Mouse (Mus musculus) liver, embryonic 13.5 days (tissue): Measurements from ENCODE around the gene Hist1h2bj. TPM values are rescaled to one million over a fixed set of nuclear protein-coding genes. Genes with fewer than 3 reads are reported as not detected.
"Not testable (repeated sequence)": the region's sequence is repeated elsewhere in the genome, so short reads cannot be mapped to it uniquely, and the experiment has no call there.

Source experiments
- ATAC-seq: fragments of 200-750 bp; cut with Nextera tagmentation; 2 replicates; pipeline ENCODE4 v1.8.0; 2017; ENCODE audit warnings: low read depth, mild to moderate bottlenecking, moderate number of reproducible peaks, moderate library complexity
- DNase-seq: peaks from one replicate; pipeline ENCODE4 v3.0.0; 2022
- H3K27ac ChIP-seq: fragments of 300-500 bp; sonication (generic); 2 replicates; pipeline ENCODE4 v1.5.1; 2015; ENCODE audit warnings: moderate library complexity, mild to moderate bottlenecking, inconsistent platforms
- H3K27me3 ChIP-seq: fragments of 300-500 bp; sonication (generic); 2 replicates; pipeline ENCODE4 v1.6.1; 2015; ENCODE audit warnings: mild to moderate bottlenecking, inconsistent platforms
- H3K36me3 ChIP-seq: fragments of 300-500 bp; sonication (generic); 2 replicates; pipeline ENCODE4 v1.6.1; 2015; ENCODE audit warnings: mild to moderate bottlenecking, inconsistent platforms
- H3K4me1 ChIP-seq: fragments of 300-500 bp; sonication (generic); replicated peaks from 2 replicates; pipeline ENCODE4 v1.6.1; 2015; ENCODE audit warnings: inconsistent platforms
- H3K4me2 ChIP-seq: fragments of 300-500 bp; sonication (generic); 2 replicates; pipeline ENCODE4 v1.6.1; 2015; ENCODE audit warnings: inconsistent platforms, mild to moderate bottlenecking, moderate library complexity
- H3K4me3 ChIP-seq: fragments of 300-500 bp; sonication (generic); replicated peaks from 2 replicates; pipeline ENCODE4 v1.5.1; 2015; ENCODE audit warnings: mild to moderate bottlenecking, inconsistent platforms
- H3K9ac ChIP-seq: fragments of 300-500 bp; sonication (generic); 2 replicates; pipeline ENCODE4 v1.6.1; 2015; ENCODE audit warnings: mild to moderate bottlenecking, inconsistent platforms
- H3K9me3 ChIP-seq: fragments of 300-500 bp; sonication (generic); replicated peaks from 2 replicates; pipeline ENCODE4 v1.6.1; 2016; ENCODE audit warnings: inconsistent platforms
- WGBS: fragments of 180-500 bp; shearing (Covaris S2); methylation state at CpG from one replicate; pipeline ENCODE4 v1.1.7; 2015; ENCODE audit not compliant: insufficient replicate concordance; 5-methylcytosine and 5-hydroxymethylcytosine counted together
- polyA plus RNA-seq: library from polyadenylated mRNA; unstranded; fragments of >200 nt; fragmentation: Nextera tagmentation; extraction: Ambion mirVana; gene quantifications from 2 replicates; pipeline ENCODE4 v1.2.1, GENCODE M21; 2015

Gene Hist1h2bj
- polyA plus RNA-seq, 1 experiment from 2014 or later = 16.7 TPM

DNA sequence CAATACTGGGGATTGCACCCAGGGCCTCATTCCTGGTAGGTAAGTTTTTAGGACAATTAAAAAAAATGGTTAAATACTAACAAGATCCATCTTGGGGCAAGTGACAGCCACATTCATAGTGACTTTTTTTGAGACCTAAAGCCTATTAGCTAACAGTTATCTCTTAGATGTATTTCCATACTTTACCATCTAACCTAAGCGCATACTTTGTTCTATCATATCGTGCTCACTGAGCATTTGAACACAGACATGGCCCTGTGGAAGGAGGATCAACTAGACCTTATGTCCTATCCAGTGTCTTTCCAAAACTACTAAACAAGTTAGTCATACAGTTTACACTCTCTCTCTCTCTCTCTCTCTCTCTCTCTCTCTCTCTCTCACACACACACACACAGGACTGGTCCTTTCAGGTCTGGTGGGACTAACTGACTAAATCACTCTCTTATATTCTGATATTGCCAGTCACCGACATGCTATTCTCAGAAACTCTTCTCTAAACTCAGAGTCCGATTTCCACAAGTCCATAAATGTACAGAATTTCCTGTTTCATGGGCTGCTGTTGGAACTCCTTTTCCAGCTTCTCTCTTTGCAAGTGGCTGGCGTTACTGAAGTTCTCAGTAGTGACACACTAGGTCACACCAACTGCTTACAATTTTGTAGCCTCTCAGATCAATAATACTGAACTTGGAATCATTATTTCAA lies 9.1 kb upstream of the Hist1h2bj start:
- Histone ChIP-seq H3K4me1 (peaks cover 61% of the 10 kb centered on the region), H3K27me3 (no peaks in the 10 kb centered on the region), H3K4me2 (peak overlapping the region; percentile 66), H3K4me3 (peak overlapping the region; percentile 66), H3K27ac (peak overlapping the region; percentile 100), H3K9me3 (no peaks in the 10 kb centered on the region), H3K36me3 (no peaks in the 10 kb centered on the region), H3K9ac (peak overlapping the region; percentile 80)
- no peak for DNase-seq
- 33% methylated on average over 5 of the region's 5 CpGs for WGBS
- no peak for ATAC-seq

DNA sequence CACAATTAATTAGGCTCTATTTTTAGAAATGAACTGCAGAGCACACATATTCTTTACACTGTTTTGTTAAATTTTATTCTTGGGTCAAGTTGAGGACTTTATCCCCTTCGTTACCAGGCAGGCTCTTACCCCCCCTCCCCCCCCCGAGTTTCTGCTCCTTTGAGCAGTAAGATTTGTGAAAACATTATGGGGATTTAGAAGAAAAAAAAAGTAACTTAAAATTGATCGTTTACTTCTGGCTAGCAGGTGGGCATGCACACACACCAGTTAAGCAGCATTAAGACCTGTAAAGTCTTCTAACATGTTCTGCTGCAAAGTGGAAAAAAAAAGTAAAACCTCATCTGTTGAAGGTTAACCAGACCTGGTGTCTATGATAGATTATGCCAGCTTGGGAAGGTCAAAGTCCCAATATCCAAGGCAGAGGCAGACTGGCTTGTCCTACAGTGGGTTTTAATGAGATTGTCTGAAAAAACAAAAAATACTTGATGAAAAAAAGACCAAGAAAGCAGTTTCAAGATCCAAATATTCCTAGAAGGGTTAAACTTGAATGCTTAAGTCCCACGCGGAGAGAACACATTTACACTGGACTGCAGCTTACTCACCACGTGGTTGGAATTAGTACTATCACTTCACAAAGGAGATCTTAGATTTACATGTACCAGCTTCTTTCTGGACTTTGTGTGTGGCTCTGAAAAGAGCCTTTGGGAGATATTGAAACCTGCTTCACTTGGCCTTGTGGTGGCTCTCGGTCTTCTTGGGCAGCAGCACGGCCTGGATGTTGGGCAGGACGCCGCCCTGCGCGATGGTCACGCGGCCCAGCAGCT lies 8.4 kb upstream of the Hist1h2bj start:
- no peaks in the 10 kb centered on the region for H3K36me3 ChIP-seq
- peak overlapping the region; percentile 100 for H3K27ac ChIP-seq
- peak overlapping the region; percentile 66 for H3K4me2 ChIP-seq
- H3K4me3 ChIP-seq = peak overlapping the region; percentile 66
- H3K9me3 ChIP-seq = no peaks in the 10 kb centered on the region
- H3K9ac ChIP-seq = peak overlapping the region; percentile 80
- no peaks in the 10 kb centered on the region for H3K27me3 ChIP-seq
- H3K4me1 ChIP-seq = peaks cover 59% of the 10 kb centered on the region
- under 1% methylated on average over 14 of the region's 14 CpGs for WGBS
- DNase-seq = no peak
- no peak for ATAC-seq

DNA sequence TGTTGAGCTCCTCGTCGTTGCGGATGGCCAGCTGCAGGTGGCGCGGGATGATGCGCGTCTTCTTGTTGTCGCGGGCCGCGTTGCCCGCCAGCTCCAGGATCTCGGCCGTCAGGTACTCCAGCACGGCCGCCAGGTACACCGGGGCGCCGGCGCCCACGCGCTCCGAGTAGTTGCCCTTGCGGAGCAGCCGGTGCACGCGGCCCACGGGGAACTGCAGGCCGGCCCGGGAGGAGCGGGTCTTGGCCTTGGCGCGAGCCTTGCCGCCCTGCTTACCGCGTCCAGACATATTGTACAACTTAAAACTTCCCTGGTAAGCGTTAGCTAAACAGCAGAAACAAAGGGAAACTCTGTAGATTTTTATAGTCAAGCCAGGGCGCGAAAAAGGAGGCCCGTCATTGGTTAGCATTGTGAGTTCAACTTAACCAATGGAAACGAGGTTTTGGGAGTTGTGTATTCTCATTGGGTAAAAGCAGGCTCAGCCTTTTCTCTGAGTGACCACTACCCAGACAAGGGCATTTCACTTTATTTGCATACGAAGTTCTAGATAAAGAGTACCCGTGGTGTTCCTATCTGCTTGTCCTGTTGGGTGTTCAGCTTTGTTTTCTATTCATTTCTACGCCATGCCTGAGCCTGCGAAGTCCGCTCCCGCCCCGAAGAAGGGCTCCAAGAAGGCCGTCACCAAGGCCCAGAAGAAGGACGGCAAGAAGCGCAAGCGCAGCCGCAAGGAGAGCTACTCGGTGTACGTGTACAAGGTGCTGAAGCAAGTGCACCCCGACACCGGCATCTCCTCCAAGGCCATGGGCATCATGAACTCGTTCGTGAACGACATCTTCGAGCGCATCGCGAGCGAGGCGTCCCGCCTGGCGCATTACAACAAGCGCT lies 7.5 kb upstream of the Hist1h2bj start, which contains the start of the genes Hist1h2ah and Hist1h2bk:
Hist1h2ah (minus strand) TSS at position 302 of the 882 bp plus-strand sequence.
Hist1h2bk (plus strand) TSS at position 604 of the 882 bp plus-strand sequence.
- Histone ChIP-seq H3K4me3 (peak within 1 kb of the TSS; percentile 66), H3K4me1 (peaks cover 60% of the 10 kb centered on the region), H3K9ac (peak within 1 kb of the TSS; percentile 80), H3K27ac (peak within 1 kb of the TSS; percentile 100), H3K4me2 (peak within 1 kb of the TSS; percentile 72)
- peak; percentile 91 for DNase-seq
- H3K9me3 ChIP-seq, H3K27me3 ChIP-seq, H3K36me3 ChIP-seq: not testable (repeated sequence)
- ATAC-seq = peak; percentile 90
- 0% methylated on average over 24 of the region's 69 CpGs for WGBS

DNA sequence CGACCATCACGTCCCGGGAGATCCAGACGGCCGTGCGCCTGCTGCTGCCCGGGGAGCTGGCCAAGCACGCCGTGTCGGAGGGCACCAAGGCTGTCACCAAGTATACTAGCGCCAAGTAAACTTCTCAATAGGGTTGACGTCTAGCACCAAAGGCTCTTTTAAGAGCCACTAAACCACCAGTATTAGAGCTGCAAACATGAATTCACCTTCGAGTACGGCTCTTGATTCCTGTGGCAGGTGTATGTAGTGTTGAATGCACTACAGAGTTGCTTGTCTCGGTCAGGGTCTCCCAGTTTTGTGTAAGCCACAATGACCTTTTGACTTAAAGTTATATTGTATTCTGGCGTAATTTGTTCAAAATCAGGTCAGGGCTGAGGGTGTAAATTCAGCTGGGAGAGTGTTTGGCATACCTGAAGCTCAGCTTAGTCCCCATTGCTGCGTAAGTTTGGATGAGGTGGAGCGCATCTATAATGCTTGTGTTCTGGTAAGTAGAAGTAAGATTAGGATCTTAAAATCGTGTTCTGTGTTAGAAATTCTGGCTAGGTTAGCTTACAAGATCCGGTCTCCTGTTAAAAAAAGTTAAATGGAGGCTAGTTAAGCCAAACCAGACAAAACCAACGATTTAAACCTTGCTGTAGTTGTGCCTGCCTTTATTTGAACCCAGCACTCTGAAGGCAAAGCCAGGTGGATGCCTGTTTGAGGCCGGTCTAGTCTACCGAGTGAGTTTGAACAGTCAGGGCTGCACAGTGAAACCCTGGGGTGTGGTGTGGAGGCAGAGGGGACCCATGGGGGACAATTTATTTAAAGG lies 6.7 kb upstream of the Hist1h2bj start:
- WGBS = 2% methylated on average over 16 of the region's 23 CpGs
- Histone ChIP-seq H3K4me1 (peaks cover 62% of the 10 kb centered on the region), H3K36me3 (no peaks in the 10 kb centered on the region), H3K27ac (peak overlapping the region; percentile 100), H3K9ac (peak overlapping the region; percentile 80), H3K27me3 (no peaks in the 10 kb centered on the region), H3K4me2 (peak overlapping the region; percentile 72), H3K4me3 (peak overlapping the region; percentile 55), H3K9me3 (no peaks in the 10 kb centered on the region)
- peak; percentile 4 for ATAC-seq
- peak; percentile 63 for DNase-seq

DNA sequence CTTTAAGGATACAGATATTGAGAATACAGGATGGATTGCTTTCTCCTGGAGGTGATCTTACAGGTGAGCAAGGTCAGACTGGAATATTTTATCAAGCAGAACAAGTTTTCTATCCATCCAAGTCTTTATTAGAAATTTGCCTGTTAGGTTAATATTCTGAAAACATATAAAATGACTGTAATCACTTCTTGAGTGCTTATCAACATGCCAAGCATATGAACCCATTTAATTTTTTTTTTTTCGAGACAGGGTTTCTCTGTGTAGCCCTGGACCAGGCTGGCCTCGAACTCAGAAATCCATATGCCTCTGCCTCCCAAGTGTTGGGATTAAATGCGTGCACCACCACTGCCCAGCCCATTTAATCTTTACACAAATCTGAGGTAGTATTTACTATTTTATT lies 6.0 kb upstream of the Hist1h2bj start:
- no peaks in the 10 kb centered on the region for H3K9me3 ChIP-seq
- H3K4me1 ChIP-seq = peaks cover 66% of the 10 kb centered on the region
- peak overlapping the region; percentile 80 for H3K9ac ChIP-seq
- ATAC-seq (no peak), DNase-seq (no peak)
- WGBS = 34% methylated on average over 3 of the region's 3 CpGs
- H3K27me3 ChIP-seq = no peaks in the 10 kb centered on the region
- H3K36me3 ChIP-seq = no peaks in the 10 kb centered on the region
- peak overlapping the region; percentile 55 for H3K4me3 ChIP-seq
- peak overlapping the region; percentile 72 for H3K4me2 ChIP-seq
- peak overlapping the region; percentile 100 for H3K27ac ChIP-seq

DNA sequence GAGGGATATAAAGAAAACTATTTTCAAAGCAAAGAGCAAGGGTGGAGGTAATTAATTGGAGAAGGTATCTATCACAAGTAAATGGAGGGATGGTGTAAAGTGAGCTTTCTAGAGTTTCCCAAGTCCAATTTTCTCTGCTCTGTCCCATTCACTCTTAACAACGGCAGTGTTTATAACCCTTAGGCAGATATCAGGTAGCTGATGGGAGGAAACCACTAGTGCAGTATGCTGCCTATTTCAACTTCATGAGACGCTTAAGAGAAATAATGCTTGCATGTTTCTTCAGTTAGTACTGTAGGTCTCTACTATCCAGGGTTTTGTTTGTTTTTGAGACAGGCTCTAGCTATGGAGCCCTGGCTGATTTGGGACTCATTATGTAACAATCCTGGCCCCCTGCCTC lies 5.6 kb upstream of the Hist1h2bj start:
- H3K27ac ChIP-seq = peak overlapping the region; percentile 100
- ATAC-seq (no peak), DNase-seq (no peak)
- H3K4me2 ChIP-seq = peak overlapping the region; percentile 72
- H3K4me3 ChIP-seq = peak overlapping the region; percentile 55
- H3K9me3 ChIP-seq = no peaks in the 10 kb centered on the region
- no peaks in the 10 kb centered on the region for H3K36me3 ChIP-seq
- H3K4me1 ChIP-seq = peaks cover 68% of the 10 kb centered on the region
- WGBS = 55% methylated on average over 2 of the region's 2 CpGs
- H3K9ac ChIP-seq = peak overlapping the region; percentile 80
- no peaks in the 10 kb centered on the region for H3K27me3 ChIP-seq

DNA sequence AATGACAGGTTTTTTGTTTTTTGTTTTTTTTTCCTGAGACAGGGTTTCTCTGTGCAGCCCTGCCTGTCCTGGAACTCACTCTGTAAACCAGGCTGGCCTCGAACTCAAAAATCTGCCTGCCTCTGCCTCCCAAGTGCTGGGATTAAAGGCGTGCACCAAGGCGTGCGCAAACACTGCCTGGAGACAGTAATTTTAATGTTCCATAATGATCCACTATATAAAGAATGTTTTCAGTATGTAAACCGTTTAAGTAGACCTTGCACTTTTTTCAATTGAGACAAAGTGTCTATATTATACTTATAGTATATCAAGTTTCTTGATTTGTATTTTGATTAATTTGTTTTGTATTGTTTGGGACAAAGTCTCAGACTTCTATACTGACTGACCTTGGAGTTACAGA lies 3.6 kb upstream of the Hist1h2bj start:
- H3K36me3 ChIP-seq = no peaks in the 10 kb centered on the region
- H3K27me3 ChIP-seq = no peaks in the 10 kb centered on the region
- 51% methylated on average over 5 of the region's 5 CpGs for WGBS
- no peaks in the 10 kb centered on the region for H3K9me3 ChIP-seq
- H3K9ac ChIP-seq = peak overlapping the region; percentile 76
- H3K4me3 ChIP-seq = peak overlapping the region; percentile 61
- no peak for DNase-seq
- H3K4me2 ChIP-seq = peak overlapping the region; percentile 82
- H3K27ac ChIP-seq = peak overlapping the region; percentile 100
- H3K4me1 ChIP-seq = peaks cover 57% of the 10 kb centered on the region
- ATAC-seq = no peak

DNA sequence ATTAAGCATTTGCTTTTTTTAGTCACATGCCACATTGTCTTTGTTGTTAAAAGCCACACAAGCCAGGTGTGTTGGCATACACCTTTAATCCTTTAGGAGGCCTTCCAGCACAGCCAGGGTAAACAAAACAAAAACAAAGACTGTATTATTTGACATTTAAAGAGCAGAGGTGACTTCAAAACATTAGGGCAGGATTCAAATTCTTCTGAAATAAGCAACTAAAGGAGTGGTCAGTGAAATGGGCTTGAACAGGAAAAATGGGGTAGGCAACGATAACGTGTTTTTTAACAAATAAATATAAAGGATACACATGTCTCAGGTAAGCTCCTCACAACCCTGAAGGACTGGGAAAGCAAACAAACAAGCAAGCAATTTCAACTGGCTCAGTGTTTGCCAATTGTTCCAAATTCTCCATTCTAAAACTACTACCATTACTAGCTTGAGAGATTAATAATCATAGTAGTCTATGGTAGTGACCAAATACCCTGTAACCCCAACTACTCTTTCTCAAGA lies 3.0 kb upstream of the Hist1h2bj start:
- H3K9me3 ChIP-seq = no peaks in the 10 kb centered on the region
- H3K4me1 ChIP-seq = peaks cover 64% of the 10 kb centered on the region
- H3K36me3 ChIP-seq = no peaks in the 10 kb centered on the region
- H3K4me3 ChIP-seq = peak overlapping the region; percentile 61
- 6% methylated on average over 2 of the region's 2 CpGs for WGBS
- H3K9ac ChIP-seq = peak overlapping the region; percentile 76
- peak overlapping the region; percentile 100 for H3K27ac ChIP-seq
- no peaks in the 10 kb centered on the region for H3K27me3 ChIP-seq
- H3K4me2 ChIP-seq = peak overlapping the region; percentile 82
- ATAC-seq (no peak), DNase-seq (no peak)

DNA sequence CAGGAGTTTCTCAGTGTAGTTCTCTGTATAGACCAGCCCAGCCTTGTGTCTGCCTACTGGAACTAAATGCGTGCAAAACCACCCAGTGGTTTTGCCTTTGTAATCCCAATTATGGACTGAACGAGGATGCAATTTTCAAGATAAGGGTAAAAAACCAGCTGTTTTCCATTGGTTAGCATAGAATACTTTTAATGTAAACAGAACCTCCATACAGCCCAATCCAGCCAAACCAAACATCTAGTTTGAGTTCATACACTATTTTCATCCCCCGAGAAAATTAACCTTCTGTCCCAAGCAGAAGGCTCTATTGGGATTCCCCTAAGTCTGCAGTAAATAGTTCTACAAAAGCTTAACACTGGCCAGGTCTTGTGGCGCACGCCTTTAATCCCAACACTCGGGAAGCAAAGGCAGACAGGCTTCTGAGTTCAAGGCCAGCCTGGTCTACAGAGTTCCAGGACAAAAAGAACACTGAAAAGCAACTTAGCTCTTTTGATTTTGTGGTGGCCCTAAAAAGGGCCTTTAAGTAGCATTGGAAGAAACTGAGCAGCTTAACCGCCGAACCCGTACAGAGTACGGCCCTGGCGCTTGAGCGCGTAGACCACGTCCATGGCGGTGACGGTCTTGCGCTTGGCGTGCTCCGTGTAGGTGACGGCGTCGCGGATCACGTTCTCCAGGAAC lies 2.4 kb upstream of the Hist1h2bj start:
- Histone ChIP-seq H3K4me1 (peaks cover 70% of the 10 kb centered on the region), H3K4me3 (peak overlapping the region; percentile 61)

DNA sequence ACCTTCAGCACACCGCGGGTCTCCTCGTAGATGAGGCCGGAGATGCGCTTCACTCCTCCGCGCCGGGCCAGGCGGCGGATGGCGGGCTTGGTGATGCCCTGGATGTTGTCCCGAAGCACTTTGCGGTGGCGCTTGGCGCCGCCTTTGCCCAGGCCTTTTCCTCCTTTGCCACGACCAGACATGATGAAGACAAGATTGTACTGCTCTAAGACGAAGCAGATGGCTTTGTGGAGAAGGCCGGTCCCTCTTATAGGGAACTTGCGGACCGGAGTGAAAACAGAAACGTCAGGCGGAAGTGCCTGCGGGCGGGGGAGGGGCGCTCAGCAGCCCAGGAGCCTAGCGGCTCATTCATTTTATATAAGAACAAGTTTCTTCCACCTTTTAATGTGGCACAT lies 1.9 kb upstream of the Hist1h2bj start, which contains the start of gene Hist1h4i:
Hist1h4i (minus strand) TSS at position 221 of the 395 bp plus-strand sequence.
- Histone ChIP-seq H3K27ac (peak within 1 kb of the TSS; percentile 100), H3K4me2 (peak within 1 kb of the TSS; percentile 82), H3K4me3 (peak within 1 kb of the TSS; percentile 61), H3K4me1 (peaks cover 74% of the 10 kb centered on the region), H3K9ac (peak within 1 kb of the TSS; percentile 88)
- not testable (repeated sequence) for H3K27me3 ChIP-seq, H3K9me3 ChIP-seq, H3K36me3 ChIP-seq
- peak; percentile 94 for DNase-seq
- WGBS = under 1% methylated on average over 27 of the region's 27 CpGs
- ATAC-seq = peak; percentile 48

More for the DNA sequence above, 2.4 kb upstream of the Hist1h2bj start:
- DNase-seq (peak; percentile 67), ATAC-seq (peak; percentile 53)
- H3K9ac ChIP-seq = peak overlapping the region; percentile 76
- H3K27me3 ChIP-seq = no peaks in the 10 kb centered on the region
- WGBS = under 1% methylated on average over 19 of the region's 24 CpGs
- peak overlapping the region; percentile 100 for H3K27ac ChIP-seq
- H3K4me2 ChIP-seq = peak overlapping the region; percentile 82
- H3K9me3 ChIP-seq = no peaks in the 10 kb centered on the region
- H3K36me3 ChIP-seq = no peaks in the 10 kb centered on the region
